Mouse (Mus musculus) frontal cortex, adult 2 months (tissue): Measurements from ENCODE around the gene Zfp648. TPM values are rescaled to one million over a fixed set of nuclear protein-coding genes. Genes with fewer than 3 reads are reported as not detected.

Experiments used
- DNase-seq, 2 experiments: peaks; one replicate each; pipeline ENCODE4 v3.0.0; 2022; ENCODE audit warnings: low spot score in 1 of 2; ENCODE audit errors: extremely low spot score in 1 of 2
- polyA plus RNA-seq: library from polyadenylated mRNA; depleted of rRNA; stranded (reverse); fragments of >200 nt; gene quantifications from 2 replicates; pipeline ENCODE4 v1.2.3, GENCODE M21; 2012

Zfp648 gene
- polyA plus RNA-seq, 1 experiment, result 0.66 TPM

GRCm38 (mm10) chr1:154219991-154220390 lies 19.0 kb downstream of the Zfp648 start:
- DNase-seq, result no peak

GRCm38 (mm10) chr1:154220566-154220965 lies 19.6 kb downstream of the Zfp648 start:
- DNase-seq, result peak in 1 of 2 experiments; percentile 53

GRCm38 (mm10) chr1:154223807-154224207 lies 22.8 kb downstream of the Zfp648 start:
- peak; percentile 37 to 38 for DNase-seq

GRCm38 (mm10) chr1:154232594-154232993 lies 31.6 kb downstream of the Zfp648 start:
- DNase-seq, result no peak

- no peak for DNase-seq
Measured at GRCm38 (mm10) chr1:154233033-154233432, 32.0 kb downstream of the Zfp648 start.

- DNase-seq, result no peak
Measured at GRCm38 (mm10) chr1:154234814-154235213, 33.8 kb downstream of the Zfp648 start.

GRCm38 (mm10) chr1:154238876-154239275 lies 37.9 kb downstream of the Zfp648 start:
- no peak for DNase-seq

- DNase-seq, result no peak
Measured at GRCm38 (mm10) chr1:154251186-154251585, 50.2 kb downstream of the Zfp648 start.

GRCm38 (mm10) chr1:154252739-154253138 lies 51.8 kb downstream of the Zfp648 start:
- peak; percentile 76 for DNase-seq
